Mouse (Mus musculus) lung, embryonic 14.5 days (tissue): ENCODE measurements around the gene Lrp5. TPM values are rescaled to one million over a fixed set of nuclear protein-coding genes. Genes with fewer than 3 reads are reported as not detected.

Experiments
- ATAC-seq: fragments of 200-750 bp; cut with Nextera tagmentation; 2 replicates; pipeline ENCODE4 v1.8.0; 2017; ENCODE audit warnings: mild to moderate bottlenecking, moderate TSS enrichment, moderate library complexity; ENCODE audit not compliant: insufficient read depth
- DNase-seq: peaks from one replicate; pipeline ENCODE4 v3.0.0-alpha.2; 2015
- H3K27ac ChIP-seq: fragments of 300-500 bp; sonication (generic); 2 replicates; pipeline ENCODE4 v1.5.1; 2014; ENCODE audit warnings: low read depth, mild to moderate bottlenecking, moderate library complexity
- H3K27me3 ChIP-seq: fragments of 300-500 bp; sonication (generic); 2 replicates; pipeline ENCODE4 v1.6.1; 2014; ENCODE audit warnings: low read length, control low read depth; ENCODE audit not compliant: insufficient read depth
- H3K36me3 ChIP-seq: fragments of 300-500 bp; sonication (generic); 2 replicates; pipeline ENCODE4 v1.6.1; 2014; ENCODE audit warnings: control low read depth; ENCODE audit not compliant: insufficient read depth
- H3K4me1 ChIP-seq: fragments of 300-500 bp; sonication (generic); 2 replicates; pipeline ENCODE4 v1.6.1; 2014; ENCODE audit warnings: antibody characterized with exemption, control low read depth; ENCODE audit not compliant: insufficient read depth
- H3K4me2 ChIP-seq: fragments of 300-500 bp; sonication (generic); 2 replicates; pipeline ENCODE4 v1.6.1; 2014; ENCODE audit warnings: mild to moderate bottlenecking
- H3K4me3 ChIP-seq: fragments of 300-500 bp; sonication (generic); 2 replicates; pipeline ENCODE4 v1.5.1; 2014; ENCODE audit warnings: low read depth, low read length
- H3K9ac ChIP-seq: fragments of 300-500 bp; sonication (generic); 2 replicates; pipeline ENCODE4 v1.6.1; 2014
- H3K9me3 ChIP-seq: fragments of 300-500 bp; sonication (generic); 2 replicates; pipeline ENCODE4 v1.6.1; 2016; ENCODE audit warnings: low read depth, low read length, control low read depth
- CTCF ChIP-seq: IDR thresholded peaks from 2 replicates; pipeline ENCODE4 v1.5.1; 2016; ENCODE audit warnings: antibody characterized with exemption, low read depth
- WGBS: fragments of 180-500 bp; shearing (Covaris S2); extraction: QIAGEN DNeasy Blood & Tissue Kit; methylation state at CpG from one replicate; pipeline ENCODE4 v1.1.7; 2014; 5-methylcytosine and 5-hydroxymethylcytosine counted together
- polyA plus RNA-seq: library from polyadenylated mRNA; unstranded; fragments of >200 nt; fragmentation: Nextera tagmentation; extraction: Ambion mirVana; gene quantifications from 2 replicates; pipeline ENCODE4 v1.2.1, GENCODE M21; 2014

The Lrp5 gene
- polyA plus RNA-seq, 1 experiment from 2014 or later: 11.4 TPM

GRCm38 (mm10) chr19:3542591-3542990 is 143.8 kb downstream of the Lrp5 start:
- DNase-seq (no peak), ATAC-seq (no peak)
- 97% methylated on average over 4 of the region's 4 CpGs for WGBS
- H3K27me3 ChIP-seq: no peaks in the 10 kb centered on the region
- no peaks in the 10 kb centered on the region for H3K9me3 ChIP-seq
- H3K36me3 ChIP-seq: peaks cover 39% of the 10 kb centered on the region; the same call in 1 of the 2 replicates
- H3K4me1 ChIP-seq: no peaks in the 10 kb centered on the region
- no peak overlapping the region for H3K4me2 ChIP-seq
- no peak overlapping the region for H3K4me3 ChIP-seq
- H3K27ac ChIP-seq: no peak overlapping the region
- no peak for TF ChIP-seq CTCF
- H3K9ac ChIP-seq: no peak overlapping the region

- DNase-seq: no peak
- H3K27ac ChIP-seq: no peak overlapping the region
- H3K4me1 ChIP-seq: no peaks in the 10 kb centered on the region
- no peak for ATAC-seq
- no peak overlapping the region for H3K9ac ChIP-seq
- H3K4me2 ChIP-seq: no peak overlapping the region
- H3K9me3 ChIP-seq: no peaks in the 10 kb centered on the region
- peaks cover 41% of the 10 kb centered on the region; the same call in 1 of the 2 replicates for H3K36me3 ChIP-seq
- no peaks in the 10 kb centered on the region for H3K27me3 ChIP-seq
- no peak overlapping the region for H3K4me3 ChIP-seq
- no peak for TF ChIP-seq CTCF
- WGBS: 92% methylated on average over 5 of the region's 5 CpGs
Observed at GRCm38 (mm10) chr19:3540997-3541396, 145.4 kb downstream of the Lrp5 start.

DNA sequence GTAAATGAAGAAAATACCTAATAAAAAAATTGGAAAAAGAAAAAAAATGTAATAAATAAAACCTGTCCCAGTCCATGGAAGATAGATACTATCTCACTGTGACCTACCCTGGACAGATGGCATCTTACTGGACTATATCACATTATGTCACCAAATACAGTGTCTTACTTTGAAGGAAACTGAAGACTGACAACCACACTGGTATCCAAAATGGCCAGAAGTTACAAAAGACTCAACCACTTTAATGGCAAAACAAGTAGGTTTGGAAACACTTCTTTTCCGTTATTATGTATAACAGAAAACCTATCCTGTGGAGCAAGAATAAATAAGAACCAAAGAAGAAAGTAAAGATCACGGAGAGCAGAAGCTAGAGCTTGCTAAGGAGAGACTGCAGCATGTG is 146.1 kb downstream of the Lrp5 start:
- peaks cover 38% of the 10 kb centered on the region; the same call in 1 of the 2 replicates for H3K36me3 ChIP-seq
- WGBS: 91% methylated on average over 2 of the region's 2 CpGs
- no peak for TF ChIP-seq CTCF
- H3K27ac ChIP-seq: no peak overlapping the region
- no peak for DNase-seq
- ATAC-seq: no peak
- H3K4me3 ChIP-seq: no peak overlapping the region
- H3K9ac ChIP-seq: no peak overlapping the region
- H3K4me2 ChIP-seq: no peak overlapping the region
- H3K4me1 ChIP-seq: no peaks in the 10 kb centered on the region
- no peaks in the 10 kb centered on the region for H3K9me3 ChIP-seq
- no peaks in the 10 kb centered on the region for H3K27me3 ChIP-seq

DNA sequence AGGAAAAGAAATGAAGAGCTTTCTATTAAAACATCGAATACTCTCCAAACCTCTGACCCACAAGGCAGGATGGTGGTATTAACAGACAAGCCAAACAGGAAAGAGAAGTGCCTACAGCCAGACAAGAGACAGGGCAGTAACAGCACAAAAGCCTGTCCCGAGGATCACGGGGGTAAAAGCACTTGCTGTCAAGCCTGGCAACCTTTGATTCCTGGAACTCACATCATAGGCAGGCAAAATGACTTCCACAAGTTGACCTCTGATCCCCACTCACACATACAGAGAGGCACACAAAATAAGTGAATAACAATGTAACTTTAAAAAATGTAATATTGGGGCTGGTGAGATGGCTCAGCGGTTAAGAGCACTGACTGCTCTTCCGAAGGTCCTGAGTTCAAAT is 146.9 kb downstream of the Lrp5 start:
- Histone ChIP-seq H3K27ac (no peak overlapping the region), H3K36me3 (peaks cover 37% of the 10 kb centered on the region; the same call in 1 of the 2 replicates), H3K27me3 (no peaks in the 10 kb centered on the region), H3K9ac (no peak overlapping the region), H3K4me2 (no peak overlapping the region), H3K9me3 (no peaks in the 10 kb centered on the region), H3K4me1 (no peaks in the 10 kb centered on the region), H3K4me3 (no peak overlapping the region)
- ATAC-seq (no peak), DNase-seq (no peak)
- 83% methylated on average over 5 of the region's 5 CpGs for WGBS
- no peak for TF ChIP-seq CTCF

- no peak overlapping the region for H3K4me2 ChIP-seq
- ATAC-seq (no peak), DNase-seq (no peak)
- no peak overlapping the region for H3K9ac ChIP-seq
- no peak overlapping the region for H3K27ac ChIP-seq
- H3K9me3 ChIP-seq: no peaks in the 10 kb centered on the region
- no peak overlapping the region for H3K4me3 ChIP-seq
- H3K4me1 ChIP-seq: no peaks in the 10 kb centered on the region
- no peak for TF ChIP-seq CTCF
- no peaks in the 10 kb centered on the region for H3K27me3 ChIP-seq
- peaks cover 26% of the 10 kb centered on the region; the same call in 1 of the 2 replicates for H3K36me3 ChIP-seq
- WGBS: 96% methylated on average over 6 of the region's 6 CpGs
Observed at GRCm38 (mm10) chr19:3537658-3538057, 148.7 kb downstream of the Lrp5 start.

DNA sequence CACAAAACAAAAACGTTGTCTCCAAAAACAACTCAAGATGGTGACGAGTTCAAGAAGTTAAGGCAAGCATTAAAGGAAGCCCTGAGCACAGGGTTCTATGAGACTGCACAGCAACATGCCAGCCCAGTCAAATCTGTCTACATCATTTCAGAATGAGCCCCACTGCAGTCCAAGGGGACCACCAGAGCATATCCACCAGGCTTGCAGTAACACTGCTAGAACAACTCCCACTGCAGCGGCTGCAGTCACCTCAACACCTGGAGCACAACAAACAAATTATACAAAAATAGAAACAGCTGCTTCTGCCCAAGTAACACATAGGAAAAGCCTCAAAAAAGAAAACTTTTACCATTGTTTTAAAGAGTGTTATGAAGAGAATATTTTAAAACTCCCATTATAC is 151.4 kb downstream of the Lrp5 start:
- Histone ChIP-seq H3K4me1 (no peaks in the 10 kb centered on the region), H3K9ac (no peak overlapping the region), H3K4me3 (no peak overlapping the region), H3K27ac (no peak overlapping the region), H3K27me3 (no peaks in the 10 kb centered on the region), H3K36me3 (0 out of 2 replicates have a peak, but pooled peaks cover 12% of the 10 kb centered on the region), H3K9me3 (no peaks in the 10 kb centered on the region), H3K4me2 (no peak overlapping the region)
- DNase-seq (no peak), ATAC-seq (no peak)
- TF ChIP-seq CTCF: no peak
- WGBS: 83% methylated on average over 3 of the region's 3 CpGs

Other genes with a start within 250 kb of the Lrp5 start
- 71.3 and 74.6 TPM in 2 replicates for gene Ppp6r3, start 110.8 kb downstream of the Lrp5 start, polyA plus RNA-seq
- gene 1810055G02Rik, start 21.7 kb upstream of the Lrp5 start, polyA plus RNA-seq: 40.3 and 40.9 TPM in 2 replicates
- gene Kmt5b, start 80.9 kb upstream of the Lrp5 start, polyA plus RNA-seq: 33.3 and 34.3 TPM in 2 replicates
- 54.0 and 63.0 TPM in 2 replicates for gene Chka, start 165.2 kb upstream of the Lrp5 start, polyA plus RNA-seq
- gene Tcirg1, start 220.6 kb upstream of the Lrp5 start, polyA plus RNA-seq: 31.7 and 36.0 TPM in 2 replicates
- gene Ndufs8, start 226.2 kb upstream of the Lrp5 start, polyA plus RNA-seq: 326 and 335 TPM in 2 replicates
- 3.0 and 3.6 TPM in 2 replicates for gene Aldh3b1, start 243.2 kb upstream of the Lrp5 start, polyA plus RNA-seq
- gene Unc93b1, start 248.6 kb upstream of the Lrp5 start, polyA plus RNA-seq: 13.3 and 14.8 TPM in 2 replicates